Mouse (Mus musculus): Measurements from ENCODE around the gene Ppp1r32. TPM values are rescaled to one million over a fixed set of nuclear protein-coding genes. Genes with fewer than 3 reads are reported as not detected.

The Ppp1r32 gene
- polyA plus RNA-seq, 1 experiment from 2014 or later: 1.2 TPM

Other genes with a start within 250 kb of the Ppp1r32 start
- gene Myrf, start 242.2 kb downstream of the Ppp1r32 start, polyA plus RNA-seq (2015; fragmentation: Nextera tagmentation; extraction: Ambion mirVana): 0.79 and 1.7 TPM in 2 replicates
- 11.2 and 12.2 TPM in 2 replicates for gene Dagla, start 178.1 kb downstream of the Ppp1r32 start, polyA plus RNA-seq (2015; fragmentation: Nextera tagmentation; extraction: Ambion mirVana)
- 10.4 and 17.3 TPM in 2 replicates for gene Syt7, start 93.8 kb downstream of the Ppp1r32 start, polyA plus RNA-seq (2015; fragmentation: Nextera tagmentation; extraction: Ambion mirVana)
- 1.1 and 1.3 TPM in 2 replicates for gene Lrrc10b, start 25.5 kb downstream of the Ppp1r32 start, polyA plus RNA-seq (2015; fragmentation: Nextera tagmentation; extraction: Ambion mirVana)
- gene Cpsf7, start 42.3 kb upstream of the Ppp1r32 start, polyA plus RNA-seq (2015; fragmentation: Nextera tagmentation; extraction: Ambion mirVana): 45.6 and 47.2 TPM in 2 replicates
- gene Sdhaf2, start 43.2 kb upstream of the Ppp1r32 start, polyA plus RNA-seq (2015; fragmentation: Nextera tagmentation; extraction: Ambion mirVana): 67.5 and 67.7 TPM in 2 replicates
- 49.1 and 51.6 TPM in 2 replicates for gene Tmem216, start 73.3 kb upstream of the Ppp1r32 start, polyA plus RNA-seq (2015; fragmentation: Nextera tagmentation; extraction: Ambion mirVana)
- 20.4 and 22.5 TPM in 2 replicates for gene Cyb561a3, start 94.2 kb upstream of the Ppp1r32 start, polyA plus RNA-seq (2015; fragmentation: Nextera tagmentation; extraction: Ambion mirVana)
- 33.3 and 33.9 TPM in 2 replicates for gene Tmem138, start 94.4 kb upstream of the Ppp1r32 start, polyA plus RNA-seq (2015; fragmentation: Nextera tagmentation; extraction: Ambion mirVana)
- gene Ddb1, start 122.4 kb upstream of the Ppp1r32 start, polyA plus RNA-seq (2015; fragmentation: Nextera tagmentation; extraction: Ambion mirVana): 194 and 213 TPM in 2 replicates
- 21.8 and 25.2 TPM in 2 replicates for gene Tkfc, start 122.7 kb upstream of the Ppp1r32 start, polyA plus RNA-seq (2015; fragmentation: Nextera tagmentation; extraction: Ambion mirVana)
- gene Vwce, start 151.3 kb upstream of the Ppp1r32 start, polyA plus RNA-seq (2015; fragmentation: Nextera tagmentation; extraction: Ambion mirVana): 1.7 and 2.4 TPM in 2 replicates
- gene Pga5, start 195.1 kb upstream of the Ppp1r32 start, polyA plus RNA-seq (2015; fragmentation: Nextera tagmentation; extraction: Ambion mirVana): not detected in 2 replicates
- gene Vps37c, start 205.8 kb upstream of the Ppp1r32 start, polyA plus RNA-seq (2015; fragmentation: Nextera tagmentation; extraction: Ambion mirVana): 28.7 and 30.3 TPM in 2 replicates